Mouse (Mus musculus): ENCODE results near the gene Fpr-rs4. TPM values are rescaled to one million over a fixed set of nuclear protein-coding genes. Genes with fewer than 3 reads are reported as not detected.

The Fpr-rs4 gene
- polyA plus RNA-seq (2012; fragmentation: generic; extraction: Trizol): not detected

GRCm38 (mm10) chr17:18021433-18021832, at the start of gene Fpr-rs4:
Gene Fpr-rs4, plus strand, starts transcription at chr17:18021733.

GRCm38 (mm10) chr17:18049124-18049523, 27.6 kb downstream of the Fpr-rs4 start, which contains the start of gene Vmn2r124:
Gene Vmn2r124, plus strand, starts transcription at chr17:18049424.

Other genes with a start within 250 kb of the Fpr-rs4 start
- gene Spaca6, start 194.6 kb upstream of the Fpr-rs4 start, polyA plus RNA-seq (2012; fragmentation: generic; extraction: Trizol): 10 to 100 TPM in 1 of 2 experiments, 1 to 10 TPM in 1; 3.7 to 19.9 TPM
- gene Has1, start 166.5 kb upstream of the Fpr-rs4 start, polyA plus RNA-seq (2012; fragmentation: generic; extraction: Trizol): under 1 TPM; 0.23 to 0.63 TPM
- under 1 TPM in 1 of 2 experiments, not detected in 1; 0.18 TPM for gene Fpr1, start 137.8 kb upstream of the Fpr-rs4 start, polyA plus RNA-seq (2012; fragmentation: generic; extraction: Trizol)
- not detected for gene Fpr2, start 133.9 kb upstream of the Fpr-rs4 start, polyA plus RNA-seq (2012; fragmentation: generic; extraction: Trizol)
- not detected for gene Fpr3, start 133.9 kb upstream of the Fpr-rs4 start, polyA plus RNA-seq (2012; fragmentation: generic; extraction: Trizol)
- gene Vmn2r124, start 27.7 kb downstream of the Fpr-rs4 start, polyA plus RNA-seq (2012; fragmentation: generic; extraction: Trizol): not detected
- gene Vmn2r91, start 63.3 kb downstream of the Fpr-rs4 start, polyA plus RNA-seq (2012; fragmentation: generic; extraction: Trizol): not detected
- gene Vmn2r92, start 130.2 kb downstream of the Fpr-rs4 start, polyA plus RNA-seq (2012; fragmentation: generic; extraction: Trizol): not detected